Mouse (Mus musculus) adrenal gland, postnatal 36 days (tissue): Measurements from ENCODE around the gene Ube2o. TPM values are rescaled to one million over a fixed set of nuclear protein-coding genes. Genes with fewer than 3 reads are reported as not detected.
"Not testable (repeated sequence)": the region's sequence is repeated elsewhere in the genome, so short reads cannot be mapped to it uniquely, and the experiment has no call there.

Experiments
- DNase-seq, 2 experiments: peaks; one replicate each; pipeline ENCODE4 v3.0.0; 2021; ENCODE audit warnings: mixed read lengths in 1 of 2
- total RNA-seq, 2 experiments: library from RNA; stranded (reverse); gene quantifications; 2 replicates each; pipeline ENCODE4 v1.2.3; 2021

Gene Ube2o
- total RNA-seq, 2 experiments from 2014 or later = 26.6 to 29.3 TPM

DNA sequence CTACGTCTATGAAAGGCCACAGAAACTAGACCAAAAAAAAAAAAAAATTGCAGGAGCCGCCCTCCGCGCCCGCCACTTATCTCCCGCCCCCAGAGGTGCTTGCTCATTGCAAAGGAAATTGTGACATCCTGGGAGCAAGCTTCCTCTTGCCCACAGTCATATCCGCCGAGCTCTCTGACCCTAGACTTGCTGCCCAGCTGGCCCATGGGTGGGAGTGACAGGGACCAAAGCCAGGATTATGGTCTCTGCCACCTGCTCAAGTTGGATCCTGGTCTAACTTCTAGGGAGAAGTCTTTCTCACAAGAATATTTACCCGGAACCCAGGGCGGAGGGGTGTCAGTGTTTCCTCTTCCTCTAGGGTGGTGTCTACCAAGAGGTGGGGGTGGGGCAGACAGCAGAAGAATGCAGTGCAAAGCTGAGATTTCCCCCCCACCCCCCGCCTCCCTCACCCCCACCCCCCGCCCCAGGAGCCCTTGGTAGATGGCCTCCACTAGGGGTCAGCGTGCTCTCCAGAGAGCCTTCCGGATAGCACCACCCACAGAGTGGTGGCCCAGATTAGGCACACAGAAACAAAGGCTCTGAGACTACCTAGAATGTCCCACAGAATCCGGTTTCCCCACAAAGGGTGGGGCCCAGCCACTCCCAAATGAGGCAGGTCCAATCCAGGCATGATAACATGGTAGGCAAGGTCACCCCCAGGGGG lies 34.6 kb upstream of the Ube2o start:
- DNase-seq = peak; percentile 41 to 55

DNA sequence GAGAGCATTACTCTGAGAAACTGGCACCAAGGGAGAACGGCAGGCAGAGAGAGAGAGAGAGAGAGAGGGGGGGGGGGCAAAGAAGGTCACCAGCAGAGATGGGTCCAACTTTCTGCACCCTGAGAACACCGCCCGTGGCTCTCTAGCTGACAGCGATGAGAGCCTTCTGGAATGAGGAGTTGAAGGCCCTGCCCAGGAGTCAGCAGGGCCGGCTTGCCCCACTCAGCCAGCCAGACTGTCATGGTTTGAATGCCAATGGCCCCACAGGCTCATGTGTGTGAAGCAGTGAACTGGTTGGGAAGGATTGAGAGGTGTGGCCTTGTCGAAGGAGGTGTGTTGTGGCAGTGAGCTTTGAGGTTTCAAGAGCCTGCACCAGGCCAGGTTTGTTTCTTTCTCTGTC lies 32.0 kb upstream of the Ube2o start:
- no peak for DNase-seq

DNA sequence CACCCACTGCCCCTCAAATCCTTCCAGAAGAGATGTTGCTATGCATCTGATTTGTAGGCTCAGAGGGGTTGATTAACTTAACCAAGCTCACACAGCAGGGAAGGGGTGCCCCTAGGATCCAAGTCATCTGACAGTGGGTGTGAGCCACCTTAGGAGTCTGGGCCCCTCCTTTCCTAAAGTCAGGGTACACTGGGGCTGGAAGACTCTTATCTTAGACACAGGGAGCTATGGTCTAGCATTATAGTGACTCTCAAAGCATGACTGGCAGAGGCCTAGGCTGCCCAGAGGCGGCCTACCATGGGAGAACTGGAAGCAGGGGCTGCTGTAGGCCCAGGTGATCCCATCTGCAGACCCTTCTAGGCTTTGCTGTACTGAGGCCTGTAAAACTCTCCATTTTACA lies 31.3 kb upstream of the Ube2o start:
- DNase-seq = no peak

DNA sequence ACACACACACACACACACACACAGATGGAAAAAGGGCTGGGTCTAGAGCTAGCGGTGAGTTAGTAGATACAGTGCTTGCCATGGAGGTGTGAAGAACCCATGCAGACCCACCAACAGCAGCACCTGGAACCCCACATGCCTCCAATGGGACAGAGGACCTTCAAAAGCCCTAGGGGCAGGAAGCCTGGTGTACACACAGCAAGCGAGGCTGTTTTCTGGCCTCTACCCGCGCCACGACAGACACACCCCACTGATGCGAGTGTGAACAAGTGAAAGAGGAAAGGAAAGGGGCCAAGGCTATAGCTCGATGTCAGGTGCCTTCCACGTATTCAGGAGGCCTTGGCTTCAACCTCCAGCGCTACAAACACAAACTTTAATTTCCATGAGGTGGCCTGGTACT lies 30.6 kb upstream of the Ube2o start:
- no peak for DNase-seq

DNA sequence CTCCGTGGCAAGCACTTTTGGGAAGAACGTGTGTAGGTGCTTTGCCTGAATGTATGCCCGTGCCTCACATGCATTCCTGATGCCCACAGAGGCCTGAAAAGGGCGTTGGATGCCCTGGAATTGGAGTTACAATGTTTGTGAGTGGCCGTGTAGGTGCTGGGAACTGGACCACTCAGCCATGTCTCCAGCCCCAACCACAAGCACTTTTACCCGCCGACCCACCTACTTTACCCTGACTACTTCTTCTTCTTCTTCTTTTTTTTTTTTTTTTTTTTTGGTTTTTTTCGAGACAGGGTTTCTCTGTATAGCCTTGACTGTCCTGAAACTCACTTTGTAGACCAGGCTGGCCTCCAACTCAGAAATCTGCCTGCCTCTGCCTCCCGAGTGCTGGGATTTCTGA lies 29.9 kb upstream of the Ube2o start:
- DNase-seq = not testable (repeated sequence)

DNA sequence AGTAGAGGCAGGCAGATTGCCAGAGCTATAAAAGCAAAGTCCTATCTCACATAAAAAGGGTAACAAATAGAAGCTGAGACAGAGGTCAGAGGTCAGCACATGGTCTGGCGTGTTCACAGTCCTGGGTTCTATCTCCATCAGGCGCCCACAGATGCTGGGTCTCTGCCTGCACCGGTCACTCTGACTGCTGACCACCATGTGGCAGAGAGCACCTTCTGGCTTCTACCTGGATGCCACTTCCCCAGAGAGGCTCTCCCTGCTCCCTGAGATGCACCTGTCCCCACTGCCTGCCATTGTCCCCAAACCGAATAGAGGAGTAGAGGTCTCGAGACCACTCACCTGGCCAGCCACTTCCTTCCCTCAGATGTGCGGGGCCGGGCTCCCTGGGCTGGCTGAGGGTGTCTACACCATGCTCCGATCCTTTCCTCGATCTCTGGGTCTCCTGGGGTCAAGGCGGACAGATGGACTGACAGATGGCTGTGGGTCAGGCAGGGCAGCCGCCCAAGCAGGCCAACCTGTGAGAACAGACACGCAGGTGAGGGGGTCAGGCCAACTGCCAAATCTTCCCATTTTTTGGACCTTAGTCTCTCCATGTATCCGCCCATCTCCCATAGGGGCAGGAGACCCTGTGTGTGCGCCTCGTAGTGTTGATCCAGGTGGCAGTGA lies 28.9 kb upstream of the Ube2o start:
- no peak for DNase-seq

DNA sequence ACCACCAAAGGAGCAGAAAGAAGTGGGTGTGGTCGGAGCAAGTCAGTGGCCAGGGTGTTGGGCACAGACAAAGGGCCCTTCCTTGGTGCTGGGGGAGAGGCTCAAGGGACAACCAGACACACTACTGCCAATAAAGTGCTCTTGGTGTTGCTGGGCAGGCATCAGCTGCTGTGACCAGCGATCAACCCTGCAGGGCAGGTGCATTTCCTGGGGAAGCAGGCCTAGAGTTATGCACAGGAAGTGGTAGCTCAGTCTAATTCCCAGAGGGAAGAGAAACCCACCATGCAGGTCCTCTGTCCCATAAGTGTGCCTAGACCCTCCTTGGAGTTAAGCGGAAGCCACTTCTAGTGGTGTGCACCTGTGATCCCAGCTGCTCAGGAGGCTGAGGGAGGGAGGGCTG lies 26.5 kb upstream of the Ube2o start:
- DNase-seq = no peak

DNA sequence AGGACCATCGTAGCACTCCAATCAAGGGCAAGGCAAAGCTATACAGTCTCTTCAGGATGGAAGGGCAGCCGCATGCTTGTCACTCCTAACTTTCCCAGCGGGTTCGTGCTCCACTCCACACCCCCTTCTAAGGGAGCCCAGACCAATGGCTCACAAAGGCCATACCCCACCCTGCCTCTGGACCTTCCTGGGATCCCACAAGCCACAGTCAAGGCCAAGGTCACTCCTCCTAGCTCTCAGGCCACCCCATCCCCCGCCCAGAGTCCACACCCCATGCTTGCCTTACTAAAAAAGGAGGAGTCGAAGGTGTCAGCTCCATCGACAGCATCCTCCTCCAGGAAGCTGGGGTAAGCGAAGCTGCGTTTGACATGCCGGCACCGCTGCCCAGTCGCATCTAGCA lies 22.9 kb upstream of the Ube2o start:
- DNase-seq = peak in 1 of 2 experiments; percentile 34

DNA sequence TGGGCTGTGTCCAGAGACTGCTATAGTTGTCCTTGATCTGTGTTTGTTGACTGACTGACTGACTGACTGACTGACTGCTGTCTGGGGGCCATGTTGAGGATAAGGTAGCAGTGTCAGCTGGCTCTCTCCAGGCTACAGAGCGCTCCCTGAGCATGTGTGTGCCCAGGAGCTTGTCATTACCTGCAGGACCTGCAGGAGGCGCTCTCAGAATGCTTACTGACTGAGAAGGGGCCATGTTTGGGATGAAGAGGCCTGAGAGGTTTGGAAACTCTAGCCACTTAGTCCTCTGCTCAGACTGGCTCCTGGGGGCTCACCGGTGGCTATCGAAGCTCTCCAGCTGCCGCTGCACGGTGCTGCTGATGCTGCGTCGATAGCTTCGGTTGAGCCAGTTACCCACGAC lies 22.1 kb upstream of the Ube2o start:
- DNase-seq = peak in 1 of 2 experiments; percentile 54

DNA sequence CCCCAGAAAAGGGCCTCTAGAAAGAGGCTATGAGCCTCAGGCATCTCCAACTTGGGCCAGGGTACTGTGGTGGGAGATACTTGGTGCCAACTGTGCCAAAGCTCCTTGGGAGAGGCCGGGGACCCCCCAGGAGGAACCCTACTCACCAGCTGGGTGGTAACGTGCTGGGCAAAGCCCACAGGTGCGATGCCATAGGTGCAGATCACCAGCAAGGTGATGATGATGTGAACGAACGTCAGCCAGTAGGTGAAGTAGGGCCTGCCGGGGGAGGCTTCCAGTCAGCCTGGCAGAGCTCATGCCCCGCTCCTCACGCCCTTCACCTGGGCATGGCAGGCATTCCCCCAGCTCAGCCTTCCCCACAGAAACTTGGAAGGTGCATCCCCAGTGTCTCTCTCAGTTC lies 20.8 kb upstream of the Ube2o start:
- no peak for DNase-seq

DNA sequence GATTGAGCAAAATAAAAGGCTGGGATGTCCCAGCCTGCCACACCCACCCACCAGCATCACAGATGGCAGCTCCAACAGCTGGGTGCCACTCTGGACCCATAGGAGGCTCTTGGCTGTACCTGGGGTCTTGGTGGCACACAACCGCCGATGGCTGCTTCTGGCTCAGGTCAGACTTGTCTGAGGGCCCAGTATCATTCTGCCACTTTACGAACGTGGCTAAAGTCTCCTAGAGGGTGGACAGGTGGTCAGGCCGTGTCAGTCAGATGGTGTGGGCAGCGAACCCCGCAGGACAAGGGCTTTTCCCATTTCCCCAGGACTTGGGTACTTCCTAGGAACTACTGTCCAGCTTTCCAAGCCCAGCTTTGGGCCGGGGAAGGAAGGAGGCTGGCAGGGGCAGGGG lies 19.9 kb upstream of the Ube2o start:
- DNase-seq = no peak

DNA sequence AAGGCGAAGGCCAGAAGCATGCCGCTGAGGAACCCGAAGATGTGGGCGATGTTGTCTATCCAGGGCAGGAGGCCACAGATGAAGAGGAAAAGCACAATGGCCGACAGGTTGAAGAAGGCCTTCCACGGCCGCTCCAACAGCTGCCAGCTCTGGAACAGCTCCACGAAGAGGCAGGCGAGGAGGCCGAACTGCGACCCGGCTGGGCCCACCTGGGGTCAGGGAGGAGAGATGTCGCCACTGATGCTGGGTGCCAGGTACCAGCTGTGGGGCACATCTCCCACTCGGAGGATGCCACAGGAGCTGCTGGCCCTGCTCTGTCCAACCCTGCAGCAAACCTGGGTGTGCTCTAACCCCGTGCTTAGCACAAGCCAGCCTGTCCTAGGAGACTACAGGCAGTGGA lies 18.0 kb upstream of the Ube2o start:
- DNase-seq = no peak

DNA sequence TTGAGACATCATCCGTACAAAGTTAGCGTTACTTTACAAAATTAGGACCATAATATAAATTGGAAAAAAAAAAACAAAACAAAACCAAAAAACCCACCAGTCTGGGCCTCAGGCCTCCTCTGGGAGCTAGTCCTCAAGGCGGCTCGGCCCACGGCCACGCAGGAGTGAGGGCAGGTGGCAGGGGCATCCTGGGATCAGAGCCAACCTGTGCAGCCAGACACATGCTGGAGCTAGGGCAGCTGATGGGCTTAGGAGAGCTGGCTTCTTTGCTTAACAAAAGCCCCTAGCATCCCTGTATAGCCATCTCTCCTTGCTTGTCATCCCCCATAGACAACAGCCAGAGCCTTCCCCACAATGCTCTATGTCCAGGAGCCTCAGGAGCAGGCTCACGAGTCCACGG lies 16.9 kb upstream of the Ube2o start:
- DNase-seq = no peak

DNA sequence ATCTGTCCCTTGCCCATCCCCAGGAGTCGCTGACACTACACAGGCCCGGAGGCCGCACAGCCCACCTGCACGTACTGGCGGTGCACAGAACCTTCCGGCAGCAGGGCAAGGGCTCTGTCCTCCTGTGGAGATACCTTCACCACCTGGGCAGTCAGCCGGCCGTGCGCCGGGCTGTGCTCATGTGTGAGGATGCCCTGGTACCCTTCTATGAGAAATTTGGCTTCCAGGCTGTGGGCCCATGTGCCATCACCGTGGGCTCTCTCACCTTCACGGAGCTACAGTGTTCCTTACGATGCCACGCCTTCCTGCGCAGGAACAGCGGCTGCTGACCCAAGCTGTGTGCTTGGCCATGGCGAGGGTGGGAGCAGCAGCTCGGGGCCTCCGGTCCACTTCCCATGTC lies 15.5 kb upstream of the Ube2o start:
- DNase-seq = no peak

DNA sequence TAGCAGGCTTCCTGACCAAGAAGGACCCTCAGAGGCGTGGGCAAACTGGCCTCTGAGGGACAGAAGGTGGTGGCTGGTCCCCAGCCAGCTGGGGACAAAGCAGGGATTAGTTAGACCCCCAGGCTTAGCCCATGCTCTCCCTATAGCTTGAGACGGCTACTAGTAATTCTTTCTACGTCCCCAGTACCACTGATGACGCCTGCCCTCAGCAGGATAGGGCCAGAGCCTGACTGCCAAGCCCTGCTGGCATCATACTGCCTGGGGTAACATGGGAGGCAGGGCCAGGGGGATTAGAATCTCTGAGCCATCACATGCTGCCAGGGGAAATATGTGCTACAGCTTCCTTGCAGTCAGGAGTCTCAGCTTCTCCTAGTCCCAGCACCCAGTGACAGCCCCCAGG lies 12.1 kb upstream of the Ube2o start:
- DNase-seq = no peak

DNA sequence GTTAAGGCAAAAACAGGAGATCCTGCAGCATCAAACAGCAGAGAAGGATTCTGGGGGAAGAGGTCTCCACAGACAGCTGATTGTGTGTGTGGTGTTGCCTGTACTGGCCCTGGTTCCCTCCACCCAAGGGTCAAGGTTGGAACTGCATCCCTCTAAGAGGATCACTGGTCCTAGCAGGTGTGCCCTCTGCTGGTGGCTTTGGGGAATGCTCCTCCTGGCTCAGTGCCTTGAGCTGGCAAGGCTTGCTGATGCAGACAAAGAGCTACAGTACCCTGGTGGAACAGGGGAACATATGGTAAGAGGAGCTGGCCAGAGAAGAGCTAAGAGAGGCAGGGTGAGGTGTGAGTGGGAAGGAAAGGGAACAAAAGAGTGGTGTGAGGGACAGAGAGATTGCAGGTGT lies 11.2 kb upstream of the Ube2o start:
- peak; percentile 93 for DNase-seq

DNA sequence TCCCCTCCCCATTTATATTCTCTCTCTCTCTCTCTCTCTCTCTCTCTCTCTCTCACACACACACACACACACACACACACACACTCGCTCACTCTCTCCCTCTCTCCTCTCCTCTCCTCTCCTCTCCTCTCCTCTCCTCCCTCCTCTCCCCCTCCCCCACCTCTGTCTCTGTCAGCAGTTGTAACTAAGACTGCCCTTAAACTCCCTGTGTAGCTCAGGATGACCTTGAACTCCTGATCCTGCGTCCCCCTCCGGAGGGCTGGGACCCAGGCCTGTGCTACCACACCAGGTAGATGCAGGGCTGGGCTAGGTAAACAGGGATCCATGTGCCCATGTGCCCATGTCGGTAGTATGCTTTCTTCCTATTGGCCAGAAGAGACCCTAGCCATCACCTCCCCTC lies 10.4 kb upstream of the Ube2o start:
- no peak for DNase-seq

DNA sequence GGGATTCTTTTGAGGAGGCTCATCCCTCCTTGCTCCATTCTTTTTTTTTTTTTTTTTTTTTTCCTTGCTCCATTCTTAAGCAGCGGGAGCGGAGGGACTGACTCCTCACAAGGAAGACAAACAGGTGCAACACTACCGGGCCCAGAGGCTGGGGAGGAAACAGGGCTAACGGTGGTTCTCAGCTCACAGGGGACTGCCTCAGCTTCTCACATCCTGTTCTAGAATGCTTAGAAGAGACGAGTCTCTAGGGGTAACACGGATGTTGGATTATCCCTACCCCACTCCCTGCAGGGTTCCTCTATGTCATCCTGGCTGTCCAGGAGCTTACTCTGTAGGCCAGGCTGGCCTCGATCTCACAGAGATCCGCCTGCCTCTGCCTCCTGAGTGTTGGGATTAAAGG lies 8.3 kb upstream of the Ube2o start:
- DNase-seq = no peak

DNA sequence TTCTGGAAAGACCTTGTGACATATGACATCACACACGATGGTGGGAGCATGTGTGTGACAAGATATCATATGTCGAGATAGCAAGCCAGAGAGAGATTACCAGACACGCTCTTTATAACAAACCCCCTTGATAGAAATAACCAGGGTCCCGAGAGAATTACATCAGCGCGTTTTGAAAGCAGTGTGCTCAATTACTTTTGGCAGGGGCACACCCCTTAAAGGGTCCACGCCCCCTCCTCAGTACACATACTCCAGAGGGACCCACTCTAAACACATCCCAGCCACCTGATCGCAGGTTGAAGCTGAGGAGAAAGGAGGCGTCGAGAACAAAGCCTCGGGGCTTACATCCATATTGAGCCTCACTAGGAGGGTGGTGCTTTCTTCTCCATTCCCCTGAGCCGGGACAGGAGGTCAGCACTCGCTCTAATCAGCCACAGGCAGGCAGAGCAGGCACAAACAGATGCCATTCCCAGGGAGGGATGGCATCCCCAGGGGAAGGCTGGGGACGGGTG lies 7.8 kb upstream of the Ube2o start:
- no peak for DNase-seq

DNA sequence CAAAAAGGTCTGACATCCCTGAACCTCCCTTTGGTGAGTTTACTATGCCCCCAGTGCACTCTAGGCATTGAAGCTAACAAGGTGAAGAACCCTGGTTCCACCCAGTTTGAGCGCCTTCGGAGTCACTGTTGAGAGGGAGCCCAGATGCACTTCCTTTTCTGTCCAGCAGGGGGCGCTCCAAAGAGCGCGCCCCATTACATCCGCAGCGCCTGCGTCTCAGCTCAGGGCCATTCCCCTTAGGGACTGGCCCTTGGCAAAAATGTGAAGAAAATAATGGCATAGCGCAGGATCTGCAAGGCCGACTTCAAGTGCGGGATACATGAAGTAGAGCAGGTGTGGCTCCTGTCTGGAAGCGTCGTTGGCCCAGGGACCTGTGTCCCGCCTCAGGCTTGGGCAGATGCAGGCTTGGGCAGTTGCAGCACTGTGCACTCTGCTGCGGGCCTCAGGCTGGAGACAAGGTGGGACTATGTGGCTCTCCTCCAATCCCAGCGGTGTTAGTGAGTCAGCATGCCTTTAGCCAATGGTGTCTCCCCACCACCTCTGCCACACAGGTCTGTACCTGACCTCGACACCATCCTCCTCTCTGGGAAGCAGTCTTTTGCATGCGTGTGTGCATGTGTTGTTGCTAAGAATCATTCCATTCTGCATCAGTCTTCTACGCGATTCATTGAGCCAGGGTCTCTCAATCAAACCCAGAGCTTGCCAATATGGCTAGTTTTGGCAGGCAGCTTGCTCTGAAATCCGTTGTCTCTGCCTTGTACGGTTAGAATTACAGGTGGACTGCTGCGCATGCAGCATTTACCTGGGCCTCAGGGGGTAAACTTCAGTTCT lies 5.8 kb upstream of the Ube2o start:
- DNase-seq = peak; percentile 75 to 84

DNA sequence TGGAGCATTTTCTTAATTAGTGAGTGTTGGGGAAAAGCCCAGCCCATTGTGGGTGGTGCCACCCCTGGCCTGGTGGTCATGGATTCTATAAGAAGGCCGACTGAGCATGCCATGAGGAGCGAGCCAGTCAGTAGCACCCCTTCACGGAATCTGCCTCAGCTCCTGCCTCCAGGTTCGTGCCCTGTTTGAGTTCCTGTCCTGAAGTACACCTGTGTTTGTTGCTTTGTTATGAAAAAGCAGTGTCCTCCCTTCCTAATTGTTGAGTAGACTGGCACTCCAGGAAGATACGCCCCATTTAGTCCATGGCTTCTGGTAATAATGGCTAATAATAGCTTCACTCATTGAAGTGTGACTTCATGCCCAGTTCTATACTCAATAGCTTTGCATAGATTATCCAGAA lies 5.1 kb upstream of the Ube2o start, which contains the start of gene Aanat:
TSS of gene Aanat (plus strand) at position 123 of the 400 bp plus-strand sequence.
- no peak for DNase-seq

DNA sequence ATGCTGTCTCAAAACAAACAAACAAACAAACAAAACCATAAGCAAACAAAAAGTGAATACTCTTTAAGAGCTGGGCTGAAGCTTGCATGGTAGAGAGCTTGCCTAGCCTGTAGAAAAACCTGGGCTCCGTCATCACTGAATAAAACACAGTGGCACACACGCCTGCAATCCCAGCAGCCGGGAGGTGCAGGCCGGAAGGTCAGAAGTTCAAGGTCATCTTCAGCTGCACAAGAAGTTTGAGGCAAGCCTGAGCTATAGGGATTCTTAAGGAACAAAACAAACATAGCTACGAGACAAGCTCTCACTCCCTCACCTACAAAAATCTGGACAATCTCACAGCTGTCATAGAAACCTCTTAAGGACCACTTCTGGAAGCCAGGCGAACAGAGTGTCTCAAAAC lies 4.4 kb upstream of the Ube2o start:
- DNase-seq = no peak
